Mouse (Mus musculus) forebrain, embryonic 15.5 days (tissue): ENCODE measurements around the gene Pik3cb. TPM values are rescaled to one million over a fixed set of nuclear protein-coding genes. Genes with fewer than 3 reads are reported as not detected.

Experiments
- ATAC-seq: fragments of 200-750 bp; cut with Nextera tagmentation; replicated peaks from 2 replicates; pipeline ENCODE4 v1.8.0; 2017; ENCODE audit warnings: mild to moderate bottlenecking, moderate TSS enrichment, moderate library complexity
- H3K27ac ChIP-seq: fragments of 300-500 bp; sonication (generic); replicated peaks from 2 replicates; pipeline ENCODE4 v1.5.1; 2015; ENCODE audit warnings: mild to moderate bottlenecking, inconsistent platforms
- H3K27me3 ChIP-seq: fragments of 300-500 bp; sonication (generic); 2 replicates; pipeline ENCODE4 v1.6.1; 2015; ENCODE audit warnings: inconsistent platforms
- H3K36me3 ChIP-seq: fragments of 300-500 bp; sonication (generic); 2 replicates; pipeline ENCODE4 v1.6.1; 2015; ENCODE audit warnings: mild to moderate bottlenecking, inconsistent platforms
- H3K4me1 ChIP-seq: fragments of 300-500 bp; sonication (generic); 2 replicates; pipeline ENCODE4 v1.6.1; 2015; ENCODE audit warnings: inconsistent platforms
- H3K4me2 ChIP-seq: fragments of 300-500 bp; sonication (generic); replicated peaks from 2 replicates; pipeline ENCODE4 v1.6.1; 2015; ENCODE audit warnings: mild to moderate bottlenecking, inconsistent platforms
- H3K4me3 ChIP-seq: fragments of 300-500 bp; sonication (generic); 2 replicates; pipeline ENCODE4 v1.5.1; 2015; ENCODE audit warnings: mild to moderate bottlenecking, inconsistent platforms
- H3K9ac ChIP-seq: fragments of 300-500 bp; sonication (generic); replicated peaks from 2 replicates; pipeline ENCODE4 v1.6.1; 2015; ENCODE audit warnings: mild to moderate bottlenecking, inconsistent platforms
- H3K9me3 ChIP-seq: fragments of 300-500 bp; sonication (generic); 2 replicates; pipeline ENCODE4 v1.6.1; 2016; ENCODE audit warnings: inconsistent platforms
- WGBS: fragments of 180-500 bp; shearing (Covaris S2); methylation state at CpG from one replicate; pipeline ENCODE4 v1.1.7; 2015; ENCODE audit warnings: mixed read lengths; 5-methylcytosine and 5-hydroxymethylcytosine counted together
- polyA plus RNA-seq: library from polyadenylated mRNA; unstranded; fragments of >200 nt; fragmentation: Nextera tagmentation; extraction: Ambion mirVana; gene quantifications from 2 replicates; pipeline ENCODE4 v1.2.1, GENCODE M21; 2015

Gene Pik3cb
- polyA plus RNA-seq, 1 experiment from 2014 or later, result 3.7 TPM

- H3K4me2 ChIP-seq, result no peak overlapping the region
- no peak for ATAC-seq
- H3K36me3 ChIP-seq, result no peaks in the 10 kb centered on the region
- H3K9me3 ChIP-seq, result no peaks in the 10 kb centered on the region
- H3K4me1 ChIP-seq, result no peaks in the 10 kb centered on the region
- no peak overlapping the region for H3K4me3 ChIP-seq
- 16% methylated on average over 5 of the region's 5 CpGs for WGBS
- no peak overlapping the region for H3K27ac ChIP-seq
- H3K9ac ChIP-seq, result no peak overlapping the region
- H3K27me3 ChIP-seq, result no peaks in the 10 kb centered on the region
Observed at GRCm38 (mm10) chr9:99021166-99021565, 119.3 kb downstream of the Pik3cb start.

GRCm38 (mm10) chr9:99017679-99018078 is 122.7 kb downstream of the Pik3cb start:
- no peaks in the 10 kb centered on the region for H3K9me3 ChIP-seq
- H3K4me2 ChIP-seq, result no peak overlapping the region
- no peaks in the 10 kb centered on the region for H3K4me1 ChIP-seq
- ATAC-seq, result no peak
- no peak overlapping the region for H3K9ac ChIP-seq
- no peak overlapping the region for H3K4me3 ChIP-seq
- WGBS, result 67% methylated on average over 6 of the region's 6 CpGs
- H3K27ac ChIP-seq, result no peak overlapping the region
- H3K27me3 ChIP-seq, result no peaks in the 10 kb centered on the region
- no peaks in the 10 kb centered on the region for H3K36me3 ChIP-seq

- 83% methylated on average over 3 of the region's 3 CpGs for WGBS
- no peak for ATAC-seq
Observed at GRCm38 (mm10) chr9:99016759-99017158, 123.7 kb downstream of the Pik3cb start.

GRCm38 (mm10) chr9:99016301-99016700 is 124.1 kb downstream of the Pik3cb start:
- H3K4me3 ChIP-seq, result no peak overlapping the region
- ATAC-seq, result no peak
- WGBS, result 75% methylated on average over 3 of the region's 3 CpGs

More at GRCm38 (mm10) chr9:99016759-99017158, 123.7 kb downstream of the Pik3cb start:
- Histone ChIP-seq H3K4me2 (no peak overlapping the region), H3K4me1 (no peaks in the 10 kb centered on the region), H3K27ac (no peak overlapping the region), H3K9ac (no peak overlapping the region), H3K9me3 (no peaks in the 10 kb centered on the region), H3K27me3 (no peaks in the 10 kb centered on the region), H3K36me3 (no peaks in the 10 kb centered on the region), H3K4me3 (no peak overlapping the region)

GRCm38 (mm10) chr9:99009898-99010199 is 130.6 kb downstream of the Pik3cb start:
- Histone ChIP-seq H3K9ac (no peak overlapping the region), H3K4me2 (no peak overlapping the region), H3K9me3 (no peaks in the 10 kb centered on the region), H3K36me3 (peaks cover 10% of the 10 kb centered on the region; the same call in 1 of the 2 replicates), H3K27me3 (no peaks in the 10 kb centered on the region), H3K4me1 (no peaks in the 10 kb centered on the region), H3K4me3 (no peak overlapping the region), H3K27ac (no peak overlapping the region)
- no peak for ATAC-seq
- 100% methylated on average over 3 of the region's 3 CpGs for WGBS

More at GRCm38 (mm10) chr9:99016301-99016700, 124.1 kb downstream of the Pik3cb start:
- Histone ChIP-seq H3K4me1 (no peaks in the 10 kb centered on the region), H3K27me3 (no peaks in the 10 kb centered on the region), H3K9ac (no peak overlapping the region), H3K9me3 (no peaks in the 10 kb centered on the region), H3K27ac (no peak overlapping the region), H3K36me3 (no peaks in the 10 kb centered on the region), H3K4me2 (no peak overlapping the region)

- Histone ChIP-seq H3K36me3 (peaks cover 13% of the 10 kb centered on the region; the same call in 1 of the 2 replicates), H3K4me3 (no peak overlapping the region), H3K4me1 (no peaks in the 10 kb centered on the region), H3K4me2 (no peak overlapping the region), H3K9ac (no peak overlapping the region), H3K27ac (no peak overlapping the region), H3K27me3 (no peaks in the 10 kb centered on the region), H3K9me3 (no peaks in the 10 kb centered on the region)
- no peak for ATAC-seq
- 85% methylated on average over 12 of the region's 12 CpGs for WGBS
Observed at GRCm38 (mm10) chr9:99009069-99009897, 131.1 kb downstream of the Pik3cb start.

GRCm38 (mm10) chr9:99001326-99001725 is 139.1 kb downstream of the Pik3cb start:
- H3K9ac ChIP-seq, result no peak overlapping the region
- no peak for ATAC-seq
- H3K36me3 ChIP-seq, result peaks cover 37% of the 10 kb centered on the region
- H3K9me3 ChIP-seq, result no peaks in the 10 kb centered on the region
- H3K27ac ChIP-seq, result no peak overlapping the region
- H3K4me2 ChIP-seq, result no peak overlapping the region
- no peaks in the 10 kb centered on the region for H3K4me1 ChIP-seq
- no peaks in the 10 kb centered on the region for H3K27me3 ChIP-seq
- 91% methylated on average over 6 of the region's 6 CpGs for WGBS
- no peak overlapping the region for H3K4me3 ChIP-seq

GRCm38 (mm10) chr9:98999881-99000339 is 140.5 kb downstream of the Pik3cb start:
- 65% methylated on average over 9 of the region's 9 CpGs for whole genome bisulfite sequencing
- Histone ChIP-seq H3K27me3 (no peaks in the 10 kb centered on the region), H3K9ac (no peak overlapping the region), H3K4me2 (no peak overlapping the region), H3K4me1 (no peaks in the 10 kb centered on the region), H3K27ac (no peak overlapping the region), H3K36me3 (peaks cover 31% of the 10 kb centered on the region), H3K9me3 (no peaks in the 10 kb centered on the region), H3K4me3 (no peak overlapping the region)
- ATAC-seq, result no peak; the same call in 1 of the 2 replicates

GRCm38 (mm10) chr9:98994103-98994502 is 146.3 kb downstream of the Pik3cb start:
- H3K9ac ChIP-seq, result no peak overlapping the region
- WGBS, result 79% methylated on average over 4 of the region's 4 CpGs
- H3K4me2 ChIP-seq, result no peak overlapping the region
- ATAC-seq, result no peak
- no peaks in the 10 kb centered on the region for H3K4me1 ChIP-seq
- no peaks in the 10 kb centered on the region for H3K27me3 ChIP-seq
- H3K9me3 ChIP-seq, result no peaks in the 10 kb centered on the region
- H3K4me3 ChIP-seq, result no peak overlapping the region
- H3K27ac ChIP-seq, result no peak overlapping the region
- H3K36me3 ChIP-seq, result peaks cover 11% of the 10 kb centered on the region

- no peak for ATAC-seq
- Histone ChIP-seq H3K4me2 (peak overlapping the region; percentile 80), H3K27me3 (peaks cover 10% of the 10 kb centered on the region; the same call in 1 of the 2 replicates), H3K4me1 (peaks cover 11% of the 10 kb centered on the region), H3K9ac (peak overlapping the region; percentile 86), H3K4me3 (peak overlapping the region; percentile 96), H3K27ac (no peak overlapping the region), H3K9me3 (no peaks in the 10 kb centered on the region), H3K36me3 (no peaks in the 10 kb centered on the region)
- 46% methylated on average over 9 of the region's 9 CpGs for WGBS
Observed at GRCm38 (mm10) chr9:98987131-98987530, 153.3 kb downstream of the Pik3cb start.
